Mouse (Mus musculus) erythroid progenitor cell, adult 5-6 weeks (primary cell): Measurements from ENCODE around the gene Wiz. TPM values are rescaled to one million over a fixed set of nuclear protein-coding genes. Genes with fewer than 3 reads are reported as not detected.

Source experiments
- ATAC-seq: replicated peaks from 2 replicates; pipeline ENCODE4 v1.8.0; 2016; ENCODE audit warnings: moderate number of reproducible peaks, mild to moderate bottlenecking, moderate TSS enrichment, inconsistent platforms; ENCODE audit not compliant: poor library complexity, low FRiP score, severe bottlenecking
- total RNA-seq, 2 experiments: library from RNA; stranded (forward) in 1 of 2; stranded (reverse) in 1 of 2; fragments of 150-400 nt in 1 of 2; fragments of 186-747, 209-891 nt in 1 of 2; gene quantifications; 2 replicates each; pipeline versions ENCODE4 v1.2.3 to v1.2.4; 2015 to 2017; ENCODE audit warnings: low replicate concordance in 2 of 2

Gene Wiz
- total RNA-seq, 2 experiments from 2014 or later = 5.6 to 19.7 TPM

GRCm38 (mm10) chr17:32386659-32387432, 2.4 kb downstream of the Wiz start:
- ATAC-seq = 0 out of 2 replicates have a peak, but pooled peaks have one; percentile 26

- ATAC-seq = no peak
Measured at GRCm38 (mm10) chr17:32383661-32384060, 5.6 kb downstream of the Wiz start.

GRCm38 (mm10) chr17:32382576-32382975, 6.7 kb downstream of the Wiz start:
- no peak for ATAC-seq

- ATAC-seq = no peak
Measured at GRCm38 (mm10) chr17:32378786-32379185, 10.5 kb downstream of the Wiz start.

- peak; percentile 88 for ATAC-seq
Measured at GRCm38 (mm10) chr17:32377137-32377536, 12.1 kb downstream of the Wiz start.

- ATAC-seq = no peak
Measured at GRCm38 (mm10) chr17:32376475-32376874, 12.8 kb downstream of the Wiz start.

GRCm38 (mm10) chr17:32368991-32369578, 20.2 kb downstream of the Wiz start:
- ATAC-seq = peak; percentile 46

- ATAC-seq = no peak
Measured at GRCm38 (mm10) chr17:32367706-32368105, 21.5 kb downstream of the Wiz start.

- peak; percentile 43; the same call in 1 of the 2 replicates for ATAC-seq
Measured at GRCm38 (mm10) chr17:32365296-32365695, 23.9 kb downstream of the Wiz start.

- no peak for ATAC-seq
Measured at GRCm38 (mm10) chr17:32364850-32365249, 24.4 kb downstream of the Wiz start.

- peak; percentile 88 for ATAC-seq
Measured at GRCm38 (mm10) chr17:32364331-32364730, 24.9 kb downstream of the Wiz start.

GRCm38 (mm10) chr17:32363821-32364301, 25.4 kb downstream of the Wiz start:
- no peak for ATAC-seq

- ATAC-seq = no peak
Measured at GRCm38 (mm10) chr17:32362686-32363085, 26.6 kb downstream of the Wiz start.

- no peak for ATAC-seq
Measured at GRCm38 (mm10) chr17:32359928-32360327, 29.3 kb downstream of the Wiz start.

- no peak for ATAC-seq
Measured at GRCm38 (mm10) chr17:32358943-32359340, 30.3 kb downstream of the Wiz start.

GRCm38 (mm10) chr17:32358192-32358942, 30.9 kb downstream of the Wiz start:
- no peak for ATAC-seq

- ATAC-seq = no peak
Measured at GRCm38 (mm10) chr17:32356766-32357760, 32.2 kb downstream of the Wiz start.

- ATAC-seq = no peak
Measured at GRCm38 (mm10) chr17:32356281-32356680, 33.0 kb downstream of the Wiz start.

- no peak for ATAC-seq
Measured at GRCm38 (mm10) chr17:32355031-32355430, 34.2 kb downstream of the Wiz start.
